Comparison of ENCODE assay signal across 12 mouse cellular contexts in the genomic region with DNA sequence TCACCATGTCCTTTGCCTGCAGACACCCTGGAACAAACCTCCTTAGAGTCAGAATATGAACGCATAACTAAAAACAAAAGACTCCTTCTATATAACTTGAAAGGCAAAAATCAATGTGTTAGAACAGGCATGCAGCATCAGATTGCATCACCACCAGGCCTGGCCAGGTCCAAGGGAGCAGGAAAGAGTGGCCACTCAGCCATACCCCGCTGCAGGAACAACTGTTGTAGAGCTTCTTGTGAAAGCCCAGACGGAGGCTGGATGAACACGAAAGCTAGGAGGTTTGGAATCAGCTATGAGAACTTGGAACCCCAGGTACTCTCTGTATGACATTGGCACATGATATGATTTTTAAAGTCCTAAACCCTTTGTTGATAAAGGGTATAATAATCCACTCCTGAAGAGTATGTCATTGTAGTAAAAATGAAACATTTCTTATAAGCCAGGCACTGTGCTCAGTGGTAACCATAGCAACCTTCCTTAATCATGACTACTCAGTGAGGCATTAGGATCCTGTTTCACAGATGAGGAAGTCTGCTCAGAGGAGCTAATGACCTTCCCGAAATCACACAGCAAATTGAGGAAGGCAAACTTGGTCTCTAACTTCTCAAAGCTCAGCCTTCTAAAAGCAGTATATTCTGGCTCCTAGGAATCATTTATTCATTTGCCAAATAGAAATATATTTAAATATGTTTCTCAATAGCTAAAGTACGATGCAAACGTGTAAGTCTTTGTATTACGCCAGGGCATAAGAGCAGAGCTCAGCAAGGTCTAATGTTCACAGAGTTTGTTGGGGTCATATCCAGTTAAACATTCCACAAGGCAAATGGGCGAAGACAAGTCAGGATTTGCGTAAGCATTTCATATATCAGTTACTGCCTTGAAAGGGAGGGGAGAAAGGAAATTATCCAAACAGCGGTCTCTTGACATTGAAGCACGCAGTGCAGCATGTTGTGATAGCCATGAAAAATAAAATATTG. TPM values are rescaled to one million over a fixed set of nuclear protein-coding genes. Genes with fewer than 3 reads are reported as not detected.
DNase-seq lines count a peak whose midpoint lies in the region; ATAC-seq and TF ChIP-seq lines count a peak whose summit lies in the region.
"Had no signal": no experiment of that assay in that cellular context is flagged by ENCODE, and none has a peak within 500 bp of the region (broad histone marks: within the 10 kb centered on the region; RNA-seq: fewer than 3 reads in every experiment).

No protein-coding gene starts in this region.

- no peak for TF ChIP-seq CTCF in hindbrain, postnatal 0 days (IDR thresholded peaks at IDR 0.05; ENCODE audit: low read depth)
- no peak for TF ChIP-seq CTCF in lung, postnatal 0 days (IDR thresholded peaks at IDR 0.05)

- H3K36me3 ChIP-seq in hindbrain, postnatal 0 days (ENCODE audit: insufficient read depth, low read length): no peaks in the 10 kb centered on the region
- no peaks in the 10 kb centered on the region for H3K36me3 ChIP-seq in hindbrain, embryonic 12.5 days
- no peaks in the 10 kb centered on the region for H3K36me3 ChIP-seq in lung, postnatal 0 days (ENCODE audit: insufficient read depth, low read length)

- WGBS in hindbrain, postnatal 0 days: 78% methylated on average over 12 of the region's 12 CpGs
- 79% methylated on average over 12 of the region's 12 CpGs for WGBS in hindbrain, embryonic 12.5 days
- 53% methylated on average over 12 of the region's 12 CpGs for WGBS in lung, postnatal 0 days

- ATAC-seq in hindbrain, postnatal 0 days: peak; percentile 69
- ATAC-seq in hindbrain, embryonic 12.5 days (ENCODE audit: low FRiP score): no peak
- ATAC-seq in lung, postnatal 0 days: peak; percentile 67
- ATAC-seq in common myeloid progenitor, adult 5-6 weeks (replicated peaks; ENCODE audit: low read depth, poor library complexity, severe bottlenecking): 0 out of 2 replicates have a peak, but pooled peaks have one; percentile 32

- H3K27me3 ChIP-seq in hindbrain, postnatal 0 days (ENCODE audit: insufficient read depth, low read length): no peaks in the 10 kb centered on the region
- H3K27me3 ChIP-seq in hindbrain, embryonic 12.5 days: no peaks in the 10 kb centered on the region
- no peaks in the 10 kb centered on the region for H3K27me3 ChIP-seq in lung, postnatal 0 days (replicated peaks; ENCODE audit: insufficient read depth, low read length)

- no peak overlapping the region for H3K27ac ChIP-seq in hindbrain, postnatal 0 days
- H3K27ac ChIP-seq in hindbrain, embryonic 12.5 days: no peak overlapping the region
- no peak overlapping the region for H3K27ac ChIP-seq in lung, postnatal 0 days (ENCODE audit: low read length)
- H3K27ac ChIP-seq: gastrocnemius, adult 2 months; left cerebral cortex, adult 2 months; stomach, postnatal 0 days had no signal

- TF ChIP-seq EP300 in lung, postnatal 0 days (IDR thresholded peaks at IDR 0.05): no peak

- no peak overlapping the region for H3K9ac ChIP-seq in hindbrain, postnatal 0 days (replicated peaks; ENCODE audit: low read length)
- no peak overlapping the region for H3K9ac ChIP-seq in hindbrain, embryonic 12.5 days
- no peak overlapping the region for H3K9ac ChIP-seq in lung, postnatal 0 days (replicated peaks; ENCODE audit: low read depth)

- DNase-seq in hindbrain, postnatal 0 days (ENCODE audit: low spot score): peak; percentile 36
- DNase-seq in lung, postnatal 0 days (ENCODE audit: low spot score): peak; percentile 33
- DNase-seq in lung, postnatal 14 days: no peak
- DNase-seq in retina, embryonic 14.5 days (ENCODE audit: low spot score): peak; percentile 43
- DNase-seq in cerebellum, postnatal 36 days: no peak
- DNase-seq: cerebellum, adult 8-10 months; gastrocnemius, adult 2 months had no signal

- no peak overlapping the region for H3K4me2 ChIP-seq in hindbrain, postnatal 0 days (ENCODE audit: low read depth, low read length)
- H3K4me2 ChIP-seq in hindbrain, embryonic 12.5 days (replicated peaks): no peak overlapping the region
- H3K4me2 ChIP-seq in lung, postnatal 0 days (replicated peaks; ENCODE audit: low read depth, low read length): no peak overlapping the region

- no peak overlapping the region for H3K4me3 ChIP-seq in hindbrain, postnatal 0 days (ENCODE audit: low read length)
- no peak overlapping the region for H3K4me3 ChIP-seq in hindbrain, embryonic 12.5 days
- no peak overlapping the region for H3K4me3 ChIP-seq in lung, postnatal 0 days (ENCODE audit: low read depth, low read length)
- H3K4me3 ChIP-seq: gastrocnemius, adult 2 months; left cerebral cortex, adult 2 months had no signal

- H3K4me1 ChIP-seq in hindbrain, postnatal 0 days (ENCODE audit: insufficient read depth, low read length): no peaks in the 10 kb centered on the region
- H3K4me1 ChIP-seq in hindbrain, embryonic 12.5 days: no peaks in the 10 kb centered on the region
- H3K4me1 ChIP-seq in lung, postnatal 0 days (ENCODE audit: insufficient read depth, low read depth, low read length): no peaks in the 10 kb centered on the region

- H3K9me3 ChIP-seq in hindbrain, postnatal 0 days (ENCODE audit: low read length): no peaks in the 10 kb centered on the region
- no peaks in the 10 kb centered on the region for H3K9me3 ChIP-seq in hindbrain, embryonic 12.5 days (replicated peaks)
- H3K9me3 ChIP-seq in lung, postnatal 0 days (ENCODE audit: low read length): no peaks in the 10 kb centered on the region

RNA-seq across cellular contexts. Expression of a gene that starts 24.4 kb away (rescaled TPM):
- total RNA-seq in hindbrain, postnatal 0 days (2014; rRNA removed): 14.3 and 16.2 TPM in 2 replicates
- 17.9 and 18.4 TPM in 2 replicates for polyA plus RNA-seq in hindbrain, postnatal 0 days (2015; fragmentation: Nextera tagmentation; extraction: Ambion mirVana)
- 4.8 and 7.1 TPM in 2 replicates for polyA plus RNA-seq in hindbrain, embryonic 12.5 days (2016; fragmentation: Nextera tagmentation; extraction: Ambion mirVana)
- 0.25 and 0.37 TPM in 2 replicates for polyA plus RNA-seq in lung, postnatal 0 days (2015; fragmentation: Nextera tagmentation; extraction: Ambion mirVana)
- total RNA-seq in common myeloid progenitor, adult 5-6 weeks (2017): not detected in 2 replicates
- total RNA-seq: hematopoietic stem cell, adult 5-6 weeks had no signal

Comparison
In these comparisons a context has a peak if more than half of its experiments do, and no peak if none do; other contexts are left out.
1. DNase-seq: peak in hindbrain, postnatal 0 days (single experiment), lung, postnatal 0 days (single experiment) and retina, embryonic 14.5 days (single experiment); none in lung, postnatal 14 days (single experiment) and cerebellum, postnatal 36 days (0 of 2).